Mouse (Mus musculus): ENCODE results near the gene Pigk.

DNA sequence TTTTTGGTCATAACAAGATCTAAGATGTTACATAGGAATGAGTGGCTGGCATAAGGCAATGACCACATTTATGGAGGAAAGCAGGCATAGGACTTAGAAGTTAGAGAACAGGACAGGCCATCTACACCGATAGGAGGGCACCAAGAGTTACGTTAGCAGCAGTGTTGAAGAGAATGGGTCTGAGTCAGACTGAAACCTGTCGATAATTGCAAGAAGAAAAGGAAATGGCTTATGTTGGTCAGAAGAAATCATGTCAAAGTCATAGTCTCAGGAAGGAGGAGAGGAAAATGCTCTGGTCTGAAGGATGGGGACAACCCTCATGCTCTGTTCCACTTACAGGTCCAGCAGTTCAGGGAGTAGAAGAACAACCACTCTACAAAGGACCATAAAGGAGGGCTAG is 18.9 kb upstream of the Pigk start:
- no peak for TF ChIP-seq POLR2A (IDR thresholded peaks at IDR 0.05; ENCODE audit: low read depth, low read length)
- TF ChIP-seq CTCF (IDR thresholded peaks at IDR 0.05; ENCODE audit: borderline replicate concordance, insufficient read depth, low read length), result no peak
